Mouse (Mus musculus) erythroblast, embryonic 14.5 days (primary cell): ENCODE measurements at regions not wholly inside any gene's neighbourhood (a gene's known extent, or its start where the extent isn't known, plus 50 kb on each side); places are given as distances from the start of the nearest gene placed in this dataset.

ENCODE experiments used
- H3K27me3 ChIP-seq: 2 replicates; pipeline ENCODE4 v1.6.1; 2012; ENCODE audit warnings: inconsistent platforms; ENCODE audit not compliant: control insufficient read depth
- H3K36me3 ChIP-seq: 2 replicates; pipeline ENCODE4 v1.6.1; 2012; ENCODE audit warnings: mild to moderate bottlenecking, inconsistent platforms; ENCODE audit not compliant: control insufficient read depth
- H3K4me1 ChIP-seq: 2 replicates; pipeline ENCODE4 v1.6.1; 2012; ENCODE audit warnings: inconsistent platforms; ENCODE audit not compliant: control insufficient read depth
- H3K4me3 ChIP-seq: replicated peaks from 2 replicates; pipeline ENCODE3; 2012; ENCODE audit warnings: moderate library complexity, mild to moderate bottlenecking, inconsistent platforms
- H3K9me3 ChIP-seq: 2 replicates; pipeline ENCODE4 v1.6.1; 2012; ENCODE audit warnings: low read length, inconsistent platforms, mixed read lengths; ENCODE audit not compliant: control insufficient read depth
- GATA1 ChIP-seq: IDR thresholded peaks from 2 replicates; pipeline ENCODE4 v1.6.1; 2012; ENCODE audit warnings: low read length, inconsistent platforms, mixed read lengths
- TAL1 ChIP-seq: IDR thresholded peaks from 3 replicates; pipeline ENCODE4 v1.6.1; 2012; ENCODE audit warnings: low read length, inconsistent platforms, mixed read lengths

DNA sequence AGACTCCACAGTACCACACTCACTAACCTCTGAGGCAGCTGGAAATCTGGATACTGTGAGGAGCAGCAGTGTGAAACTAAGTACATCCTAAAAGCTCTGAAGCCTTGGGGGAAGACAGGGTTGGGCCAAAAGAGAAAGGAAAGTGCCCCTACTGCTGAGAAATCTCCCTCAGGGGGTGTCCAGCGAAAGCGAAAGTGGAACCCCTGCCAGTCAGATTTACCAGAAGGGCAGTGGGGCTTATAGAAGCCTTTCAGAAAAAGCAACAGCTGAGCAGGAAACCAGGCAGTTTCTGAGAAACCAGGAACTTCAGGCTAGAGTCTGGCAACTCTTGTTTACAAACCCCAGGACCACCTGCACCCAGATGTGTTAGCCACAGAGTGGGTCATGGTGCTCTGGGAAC is 251.3 kb upstream of the Jun start:
- H3K4me1 ChIP-seq, result no peaks in the 10 kb centered on the region
- H3K9me3 ChIP-seq, result no peaks in the 10 kb centered on the region
- no peaks in the 10 kb centered on the region for H3K27me3 ChIP-seq
- H3K4me3 ChIP-seq, result no peak overlapping the region
- H3K36me3 ChIP-seq, result no peaks in the 10 kb centered on the region
- TF ChIP-seq GATA1 (no peak), TAL1 (no peak)

GRCm38 (mm10) chr4:95304006-95304405 is 252.0 kb upstream of the Jun start:
- Histone ChIP-seq H3K4me3 (no peak overlapping the region), H3K4me1 (no peaks in the 10 kb centered on the region), H3K27me3 (no peaks in the 10 kb centered on the region), H3K36me3 (no peaks in the 10 kb centered on the region), H3K9me3 (no peaks in the 10 kb centered on the region)
- TF ChIP-seq TAL1 (no peak), GATA1 (no peak)

- Histone ChIP-seq H3K4me1 (no peaks in the 10 kb centered on the region), H3K27me3 (no peaks in the 10 kb centered on the region), H3K36me3 (no peaks in the 10 kb centered on the region), H3K9me3 (no peaks in the 10 kb centered on the region), H3K4me3 (no peak overlapping the region)
- TF ChIP-seq GATA1, result no peak
- TF ChIP-seq TAL1, result no peak
Observed at GRCm38 (mm10) chr4:95307134-95307533, 250.2 kb upstream of the Fggy start.

DNA sequence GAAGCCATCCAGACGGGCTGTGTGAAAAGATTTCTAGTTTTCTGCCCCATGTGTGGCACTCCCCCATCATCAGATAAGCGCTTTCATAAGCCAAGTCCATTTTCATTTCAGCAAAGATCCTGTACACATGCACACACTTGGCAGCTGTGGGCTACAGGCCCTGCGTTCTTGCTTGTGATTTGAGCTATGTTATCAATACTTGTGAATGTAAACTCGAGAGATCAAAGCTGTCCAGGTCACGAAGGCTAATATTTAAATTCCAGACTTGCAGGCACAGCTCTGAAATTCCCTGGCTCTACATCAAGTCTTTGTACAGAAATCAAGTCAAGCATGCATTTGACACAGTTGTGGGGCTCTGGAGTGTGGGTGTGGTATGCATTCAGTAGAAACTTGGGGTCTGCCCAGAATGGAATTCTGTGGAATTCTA is 248.8 kb upstream of the Fggy start:
- H3K36me3 ChIP-seq, result no peaks in the 10 kb centered on the region
- H3K27me3 ChIP-seq, result no peaks in the 10 kb centered on the region
- H3K4me1 ChIP-seq, result no peaks in the 10 kb centered on the region
- H3K9me3 ChIP-seq, result no peaks in the 10 kb centered on the region
- TF ChIP-seq TAL1 (no peak), GATA1 (no peak)
- no peak overlapping the region for H3K4me3 ChIP-seq

DNA sequence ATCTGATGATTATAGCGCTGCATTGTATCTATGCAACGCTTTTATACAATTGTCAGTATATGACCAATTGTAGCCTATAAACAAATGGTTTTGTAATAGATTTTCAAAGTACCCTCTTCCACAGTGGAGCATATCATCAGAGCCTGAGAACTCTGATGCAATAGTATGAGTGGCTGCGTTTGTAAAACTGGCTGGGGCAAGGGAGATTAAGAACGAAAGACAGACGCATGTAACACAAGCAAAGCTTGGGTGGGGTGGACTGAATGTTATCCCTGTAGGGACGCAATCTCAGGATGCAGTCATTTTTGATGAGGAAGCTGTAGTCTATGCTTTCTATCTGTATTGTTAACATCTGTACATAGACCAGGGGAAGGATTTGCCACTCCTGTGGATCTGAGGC is 246.9 kb upstream of the Fggy start:
- Histone ChIP-seq H3K27me3 (no peaks in the 10 kb centered on the region), H3K4me1 (no peaks in the 10 kb centered on the region), H3K9me3 (no peaks in the 10 kb centered on the region), H3K36me3 (no peaks in the 10 kb centered on the region), H3K4me3 (no peak overlapping the region)
- no peak for TF ChIP-seq TAL1
- TF ChIP-seq GATA1, result no peak

DNA sequence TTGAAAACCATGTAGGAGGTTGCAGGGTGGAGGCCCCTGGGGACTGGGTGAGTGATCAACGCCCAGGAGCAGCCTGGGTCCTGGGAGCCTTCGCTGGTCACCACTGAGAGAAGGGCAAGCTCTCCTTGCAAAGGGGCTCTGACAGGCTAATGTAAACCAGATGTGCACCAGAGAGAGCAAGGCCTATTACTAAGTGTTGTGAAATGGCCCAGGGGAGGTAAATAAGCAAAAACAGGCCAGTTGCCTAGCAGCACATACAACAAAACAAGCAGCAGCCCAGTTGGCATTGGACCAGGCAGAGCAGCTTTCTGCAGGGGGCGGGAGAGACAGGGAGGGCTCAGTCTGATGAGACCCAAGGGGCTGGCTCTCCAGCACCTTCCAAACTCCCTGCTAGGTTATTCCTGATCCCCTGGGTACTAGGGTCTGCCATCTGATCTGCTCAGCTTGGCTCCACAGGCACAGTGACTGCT is 239.5 kb upstream of the Fggy start:
- Histone ChIP-seq H3K4me3 (no peak overlapping the region), H3K27me3 (no peaks in the 10 kb centered on the region), H3K9me3 (no peaks in the 10 kb centered on the region), H3K36me3 (no peaks in the 10 kb centered on the region), H3K4me1 (no peaks in the 10 kb centered on the region)
- TF ChIP-seq GATA1 (no peak), TAL1 (no peak)

- no peak overlapping the region for H3K4me3 ChIP-seq
- no peaks in the 10 kb centered on the region for H3K9me3 ChIP-seq
- H3K4me1 ChIP-seq, result no peaks in the 10 kb centered on the region
- TF ChIP-seq TAL1, result no peak
- H3K36me3 ChIP-seq, result no peaks in the 10 kb centered on the region
- no peaks in the 10 kb centered on the region for H3K27me3 ChIP-seq
Observed at GRCm38 (mm10) chr4:95318561-95318960, 238.7 kb upstream of the Fggy start.

GRCm38 (mm10) chr4:95319036-95319435 is 238.3 kb upstream of the Fggy start:
- TF ChIP-seq TAL1, result no peak
- no peak for TF ChIP-seq GATA1
- Histone ChIP-seq H3K27me3 (no peaks in the 10 kb centered on the region), H3K4me1 (no peaks in the 10 kb centered on the region), H3K36me3 (no peaks in the 10 kb centered on the region), H3K9me3 (no peaks in the 10 kb centered on the region), H3K4me3 (no peak overlapping the region)

GRCm38 (mm10) chr4:95325861-95326260 is 231.4 kb upstream of the Fggy start:
- no peaks in the 10 kb centered on the region for H3K9me3 ChIP-seq
- no peaks in the 10 kb centered on the region for H3K36me3 ChIP-seq
- no peak for TF ChIP-seq GATA1
- H3K4me3 ChIP-seq, result no peak overlapping the region
- H3K27me3 ChIP-seq, result no peaks in the 10 kb centered on the region
- no peaks in the 10 kb centered on the region for H3K4me1 ChIP-seq

GRCm38 (mm10) chr4:95339822-95340221 is 217.5 kb upstream of the Fggy start:
- no peak overlapping the region for H3K4me3 ChIP-seq
- H3K36me3 ChIP-seq, result no peaks in the 10 kb centered on the region
- no peak for TF ChIP-seq TAL1
- TF ChIP-seq GATA1, result no peak
- no peaks in the 10 kb centered on the region for H3K9me3 ChIP-seq
- H3K27me3 ChIP-seq, result no peaks in the 10 kb centered on the region
- no peaks in the 10 kb centered on the region for H3K4me1 ChIP-seq
